Comparison of ENCODE assay signal across 9 mouse cellular contexts in the genomic region with DNA sequence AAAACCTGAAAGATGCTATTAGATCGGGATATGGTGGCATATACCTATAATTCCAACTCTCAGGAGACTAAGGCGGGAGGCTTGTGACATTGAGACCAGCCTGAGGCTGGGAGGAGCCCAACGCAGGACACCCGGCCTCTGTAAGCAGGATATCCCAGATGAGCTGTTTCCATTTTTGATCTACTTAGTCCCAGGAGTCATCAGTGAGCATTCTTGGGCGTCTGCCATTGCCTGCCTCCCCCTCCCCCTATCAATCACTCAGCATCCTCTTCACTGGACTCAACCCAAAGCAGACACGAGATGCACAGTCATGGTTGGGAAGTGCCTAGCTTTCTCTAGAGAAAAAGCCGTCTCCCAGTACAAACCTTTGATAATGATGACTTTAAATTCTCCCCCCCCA.
DNase-seq lines count a peak whose midpoint lies in the region; ATAC-seq and TF ChIP-seq lines count a peak whose summit lies in the region.
"Had no signal": no experiment of that assay in that cellular context is flagged by ENCODE, and none has a peak within 500 bp of the region (broad histone marks: within the 10 kb centered on the region; RNA-seq: fewer than 3 reads in every experiment).

No protein-coding gene starts in this region.

- 43% methylated on average over 7 of the region's 7 CpGs for WGBS in lung, embryonic 14.5 days
- WGBS in limb, embryonic 10.5 days, result 81% methylated on average over 7 of the region's 7 CpGs

- H3K9me3 ChIP-seq in lung, embryonic 14.5 days (ENCODE audit: low read depth, low read length), result no peaks in the 10 kb centered on the region
- no peaks in the 10 kb centered on the region for H3K9me3 ChIP-seq in limb, embryonic 10.5 days (replicated peaks)

- H3K9ac ChIP-seq in lung, embryonic 14.5 days, result no peak overlapping the region

- intact Hi-C loops in heart, postnatal 25 days (cut with DNase I), result no loop called here

- 0 out of 2 replicates have a peak, but pooled peaks have one; percentile 36 for ATAC-seq in common myeloid progenitor, adult 5-6 weeks (replicated peaks; ENCODE audit: low read depth, poor library complexity, severe bottlenecking)
- peak; percentile 83 for ATAC-seq in lung, embryonic 14.5 days (ENCODE audit: insufficient read depth)

- H3K36me3 ChIP-seq in lung, embryonic 14.5 days (ENCODE audit: insufficient read depth), result no peaks in the 10 kb centered on the region
- no peaks in the 10 kb centered on the region for H3K36me3 ChIP-seq in limb, embryonic 10.5 days

- no peak overlapping the region for H3K4me3 ChIP-seq in lung, embryonic 14.5 days (ENCODE audit: low read depth, low read length)
- H3K4me3 ChIP-seq in limb, embryonic 10.5 days, result no peak overlapping the region

- no peak overlapping the region for H3K4me2 ChIP-seq in lung, embryonic 14.5 days
- H3K4me2 ChIP-seq: liver, embryonic 11.5 days had no signal

- H3K27ac ChIP-seq in lung, embryonic 14.5 days (ENCODE audit: low read depth), result no peak overlapping the region
- no peak overlapping the region for H3K27ac ChIP-seq in limb, embryonic 10.5 days

- DNase-seq in heart, adult 8-10 months (ENCODE audit: low spot score), result peak; percentile 65
- no peak for DNase-seq in heart, postnatal 25 days (ENCODE audit: low spot score)
- DNase-seq in ZHBTc4 (ENCODE audit: low read depth, low spot score), result peak; percentile 20
- peak; percentile 74 for DNase-seq in lung, embryonic 14.5 days
- DNase-seq in thymus, adult 18-20 months, result no peak
- no peak for DNase-seq in cerebellum, adult 11-12 months
- no peak for DNase-seq in limb, embryonic 10.5 days (ENCODE audit: low spot score)

- H3K27me3 ChIP-seq in lung, embryonic 14.5 days (ENCODE audit: insufficient read depth, low read length), result no peaks in the 10 kb centered on the region
- H3K27me3 ChIP-seq in limb, embryonic 10.5 days (ENCODE audit: low read depth, poor library complexity, severe bottlenecking), result no peaks in the 10 kb centered on the region; the same call in 1 of the 2 replicates

- TF ChIP-seq CTCF in lung, embryonic 14.5 days (IDR thresholded peaks at IDR 0.05; ENCODE audit: low read depth), result no peak

- no peaks in the 10 kb centered on the region for H3K4me1 ChIP-seq in lung, embryonic 14.5 days (ENCODE audit: insufficient read depth)
- peaks cover 10% of the 10 kb centered on the region; the same call in 1 of the 2 replicates for H3K4me1 ChIP-seq in limb, embryonic 10.5 days

Comparison
In these comparisons a context has a peak if more than half of its experiments do, and no peak if none do; other contexts are left out.
1. DNase-seq: peak in heart, adult 8-10 months (single experiment), ZHBTc4 (single experiment) and lung, embryonic 14.5 days (single experiment); none in heart, postnatal 25 days (single experiment), thymus, adult 18-20 months (0 of 2), cerebellum, adult 11-12 months (single experiment) and limb, embryonic 10.5 days (single experiment).